Mouse (Mus musculus) cortical plate, adult 2 months (tissue): ENCODE measurements around the gene Rassf8.

Source experiments
- CTCF ChIP-seq: fragments of 200-500 bp; IDR thresholded peaks from 2 replicates; pipeline ENCODE4 v1.5.1; 2011; ENCODE audit warnings: mild to moderate bottlenecking, control low read depth, low read length; ENCODE audit not compliant: insufficient read depth; ENCODE audit errors: extremely low read depth
- POLR2A ChIP-seq: fragments of 200-500 bp; IDR thresholded peaks from 2 replicates; pipeline ENCODE4 v1.6.1; 2011; ENCODE audit warnings: mild to moderate bottlenecking, low read length, control low read depth; ENCODE audit not compliant: insufficient read depth; ENCODE audit errors: extremely low read depth

DNA sequence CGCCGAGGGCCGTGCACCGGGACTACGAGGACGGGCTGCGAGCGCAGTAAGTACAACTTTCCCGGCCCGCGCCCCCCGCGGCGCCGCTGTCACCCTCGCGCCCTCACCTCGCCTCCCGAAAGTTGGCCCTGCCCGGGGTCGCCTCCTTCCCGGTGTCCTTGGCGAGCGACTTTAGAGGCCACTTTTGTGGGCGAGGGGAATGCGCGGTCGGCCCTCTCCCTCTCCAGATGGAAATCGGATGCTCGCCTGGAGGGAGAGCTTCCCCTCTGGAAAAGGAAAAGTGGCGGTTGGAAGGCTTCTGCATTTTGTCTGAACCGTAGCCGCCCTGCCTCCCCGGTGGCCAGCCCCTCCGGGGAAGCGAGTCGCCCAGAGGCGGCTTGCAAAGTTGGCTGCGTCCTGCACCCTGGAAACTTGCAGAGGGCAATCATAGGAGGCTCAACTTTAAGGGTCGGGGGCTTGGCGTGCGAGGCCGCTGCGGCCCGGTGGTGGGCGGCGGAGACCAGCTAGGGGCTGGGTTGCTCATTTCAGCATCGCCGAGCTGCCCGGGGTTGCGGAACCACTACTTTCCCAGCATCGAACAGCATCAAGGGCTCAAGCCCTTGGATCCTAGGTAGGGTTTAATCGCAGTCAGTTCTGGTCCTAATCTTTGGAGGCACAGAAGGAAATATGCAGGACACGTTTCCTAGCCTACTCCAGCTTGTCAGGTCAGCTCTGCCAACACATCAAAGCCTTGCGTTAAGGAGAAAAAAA, 548 bp downstream of the Rassf8 start:
- TF ChIP-seq CTCF (no peak), POLR2A (no peak)
